Mouse (Mus musculus) MEL (cell line): ENCODE data around the gene Lrrc59.

ENCODE experiments used
- CTCF ChIP-seq, 3 experiments: IDR thresholded peaks in 2 of 3; conservative IDR thresholded peaks in 1 of 3; 2 replicates each; pipeline ENCODE4 v1.5.1; 2011 to 2012; ENCODE audit warnings: low read length in 3 of 3, low read depth in 2 of 3, mild to moderate bottlenecking in 2 of 3, improper control_type of control experiment in 1 of 3, inconsistent platforms in 1 of 3, mixed read lengths in 1 of 3, moderate library complexity in 1 of 3; ENCODE audit not compliant: control insufficient read depth in 1 of 3, insufficient read depth in 1 of 3, poor library complexity in 1 of 3, severe bottlenecking in 1 of 3
- ETS1 ChIP-seq: IDR thresholded peaks from 2 replicates; pipeline ENCODE4 v1.6.1; 2012; ENCODE audit warnings: low read depth, mild to moderate bottlenecking, inconsistent platforms, low read length, improper control_type of control experiment, moderate library complexity
- GATA1 ChIP-seq: IDR thresholded peaks from 2 replicates; pipeline ENCODE4 v1.6.1; 2011; ENCODE audit warnings: low read depth, low read length, improper control_type of control experiment
- HCFC1 ChIP-seq: IDR thresholded peaks from 2 replicates; pipeline ENCODE4 v1.6.1; 2012; ENCODE audit warnings: low read depth, mild to moderate bottlenecking, inconsistent platforms, low read length, improper control_type of control experiment, moderate library complexity
- MAX ChIP-seq: IDR thresholded peaks from 2 replicates; pipeline ENCODE4 v1.6.1; 2011; ENCODE audit warnings: low read length, improper control_type of control experiment
- NELFE ChIP-seq: IDR thresholded peaks from 2 replicates; pipeline ENCODE4 v1.6.1; 2011; ENCODE audit warnings: low read depth, low read length, improper control_type of control experiment
- POLR2A ChIP-seq, 2 experiments: IDR thresholded peaks; 2 replicates each; pipeline ENCODE4 v1.6.1; 2011 to 2012; ENCODE audit warnings: low read length in 2 of 2, mild to moderate bottlenecking in 2 of 2, control low read depth in 1 of 2, improper control_type of control experiment in 1 of 2, low read depth in 1 of 2, moderate library complexity in 1 of 2; ENCODE audit not compliant: control insufficient read depth in 1 of 2, insufficient read depth in 1 of 2, poor library complexity in 1 of 2
- POLR2AphosphoS2 ChIP-seq: IDR thresholded peaks from 2 replicates; pipeline ENCODE4 v1.6.1; 2011; ENCODE audit warnings: low read length, improper control_type of control experiment
- RCOR1 ChIP-seq: IDR thresholded peaks from 2 replicates; pipeline ENCODE4 v1.6.1; 2012; ENCODE audit warnings: low read depth, mild to moderate bottlenecking, inconsistent platforms, low read length, improper control_type of control experiment
- TCF12 ChIP-seq: IDR thresholded peaks from 2 replicates; pipeline ENCODE4 v1.6.1; 2014; ENCODE audit warnings: low read depth, mild to moderate bottlenecking, inconsistent platforms, low read length, improper control_type of control experiment, moderate library complexity
- ZMIZ1 ChIP-seq: IDR thresholded peaks from 2 replicates; pipeline ENCODE4 v1.6.1; 2012; ENCODE audit warnings: low read depth, mild to moderate bottlenecking, inconsistent platforms, low read length, improper control_type of control experiment, moderate library complexity
- ZNF384 ChIP-seq: IDR thresholded peaks from 2 replicates; pipeline ENCODE4 v1.6.1; 2012; ENCODE audit warnings: low read depth, mild to moderate bottlenecking, inconsistent platforms, low read length, improper control_type of control experiment

GRCm38 (mm10) chr11:94682427-94682826, 52.9 kb downstream of the Lrrc59 start:
- TF ChIP-seq TCF12 (no peak), CTCF (IDR thresholded peaks at IDR 0.05 in 2 of 3, conservative IDR thresholded peaks at IDR 0.05 in 1 of 3; ENCODE audit: control insufficient read depth in 1 of 3, insufficient read depth in 1 of 3, low read depth in 2 of 3, low read length in 3 of 3, poor library complexity in 1 of 3, severe bottlenecking in 1 of 3) (no peak), POLR2A (IDR thresholded peaks at IDR 0.05; ENCODE audit: control insufficient read depth in 1 of 2, insufficient read depth in 1 of 2, low read depth in 1 of 2, low read length in 2 of 2, poor library complexity in 1 of 2) (no peak), NELFE (no peak), POLR2AphosphoS2 (no peak), MAX (no peak), RCOR1 (no peak), HCFC1 (no peak), GATA1 (no peak), ETS1 (no peak), ZMIZ1 (no peak), ZNF384 (no peak)
